Mouse (Mus musculus) right cerebral cortex, adult 18-20 months (tissue): ENCODE measurements around the gene Nup62.
A peak's percentile ranks its signal among the peaks of the same experiment; 100 is the strongest.

Source experiments
- DNase-seq: peaks from one replicate; pipeline ENCODE4 v3.0.0; 2022; ENCODE audit warnings: mixed read lengths

Nup62 gene

DNA sequence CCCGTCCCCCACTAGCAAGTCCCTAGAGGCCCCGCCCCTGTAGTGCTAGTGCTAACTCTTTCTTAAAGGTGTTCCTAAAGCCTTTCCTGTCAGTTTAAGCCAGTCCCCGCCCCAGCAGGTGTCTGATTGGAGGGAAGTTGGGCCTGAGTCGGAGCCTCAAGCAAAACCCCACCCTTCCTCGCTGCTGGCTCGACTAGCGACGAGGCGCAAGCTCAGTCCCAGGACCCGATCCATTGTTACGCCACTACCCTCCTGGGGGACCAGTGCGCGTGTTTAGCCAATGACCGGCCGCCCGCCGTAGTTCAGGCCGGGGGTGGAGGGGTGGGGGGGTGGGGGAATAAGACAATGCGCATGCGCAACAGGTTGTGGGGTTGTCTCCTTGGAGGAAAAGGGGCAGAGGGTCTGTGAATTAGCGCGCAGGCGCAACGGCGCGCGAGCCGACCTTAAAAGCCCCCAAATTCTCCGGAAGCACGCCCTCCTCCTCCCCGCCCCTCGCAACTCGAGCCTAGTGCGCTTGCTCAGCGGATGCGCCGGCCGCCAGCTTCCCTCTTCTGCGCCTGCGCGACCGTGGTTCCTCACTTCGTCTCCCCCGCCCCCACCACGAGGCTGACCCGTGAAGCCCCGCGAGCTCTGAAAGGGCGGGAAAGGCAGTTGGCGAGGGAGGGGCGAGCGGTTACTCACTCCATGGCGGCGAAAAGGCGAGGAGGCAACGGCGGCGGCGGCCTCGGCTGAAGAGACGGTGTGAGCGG lies at the start of gene Nup62, which contains the start of gene Il4i1:
Gene Nup62 (plus strand): TSS at position 368 of the 749 bp plus-strand sequence.
Gene Il4i1 (plus strand): TSS at position 667 of the 749 bp plus-strand sequence.
- peak; percentile 98 for DNase-seq

DNA sequence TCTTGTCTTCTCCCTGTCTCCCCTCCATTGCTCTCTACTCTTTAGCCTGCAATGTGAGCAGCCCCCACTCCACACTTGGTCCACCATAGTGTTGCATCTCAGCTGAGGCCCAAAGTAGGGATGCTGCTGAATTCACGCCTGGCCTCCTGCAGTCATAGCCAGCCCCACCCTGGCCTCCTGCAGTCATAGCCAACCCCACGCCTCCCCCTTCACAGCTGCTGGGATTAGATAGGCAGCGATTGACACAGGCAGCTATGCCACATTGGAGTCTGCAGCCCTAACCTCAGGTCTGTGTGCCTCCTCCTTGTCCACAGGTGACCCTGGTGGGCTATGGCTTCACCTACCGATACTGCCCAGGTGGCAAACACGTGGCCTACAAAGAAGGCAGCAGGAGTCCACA lies 47.8 kb upstream of the Nup62 start:
- no peak for DNase-seq

DNA sequence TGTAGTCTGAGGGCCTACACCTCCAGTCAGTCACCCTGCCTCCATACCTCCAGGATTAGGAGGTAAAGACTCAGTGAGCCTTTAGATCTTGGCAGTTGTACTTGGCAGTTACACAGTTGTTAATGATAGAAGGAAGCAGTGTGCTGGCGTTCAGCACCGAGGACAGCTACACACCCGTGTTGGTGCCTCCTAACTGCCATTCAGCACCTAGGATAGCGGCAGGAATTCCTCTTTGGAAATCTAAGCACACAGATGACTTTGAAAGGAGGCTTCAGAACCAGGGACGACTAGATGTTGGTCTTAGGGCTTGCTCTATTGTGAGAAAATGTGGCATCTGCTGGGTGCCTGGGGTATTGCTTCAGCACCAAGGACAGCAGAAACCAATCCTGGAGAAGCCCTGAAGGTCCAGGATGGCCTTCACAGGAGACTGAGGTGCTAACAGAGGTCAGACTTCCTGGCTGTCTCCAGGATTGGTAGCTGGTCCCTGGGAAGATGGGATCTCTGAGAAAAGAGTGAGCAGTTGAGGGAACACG lies 45.8 kb upstream of the Nup62 start:
- no peak for DNase-seq

DNA sequence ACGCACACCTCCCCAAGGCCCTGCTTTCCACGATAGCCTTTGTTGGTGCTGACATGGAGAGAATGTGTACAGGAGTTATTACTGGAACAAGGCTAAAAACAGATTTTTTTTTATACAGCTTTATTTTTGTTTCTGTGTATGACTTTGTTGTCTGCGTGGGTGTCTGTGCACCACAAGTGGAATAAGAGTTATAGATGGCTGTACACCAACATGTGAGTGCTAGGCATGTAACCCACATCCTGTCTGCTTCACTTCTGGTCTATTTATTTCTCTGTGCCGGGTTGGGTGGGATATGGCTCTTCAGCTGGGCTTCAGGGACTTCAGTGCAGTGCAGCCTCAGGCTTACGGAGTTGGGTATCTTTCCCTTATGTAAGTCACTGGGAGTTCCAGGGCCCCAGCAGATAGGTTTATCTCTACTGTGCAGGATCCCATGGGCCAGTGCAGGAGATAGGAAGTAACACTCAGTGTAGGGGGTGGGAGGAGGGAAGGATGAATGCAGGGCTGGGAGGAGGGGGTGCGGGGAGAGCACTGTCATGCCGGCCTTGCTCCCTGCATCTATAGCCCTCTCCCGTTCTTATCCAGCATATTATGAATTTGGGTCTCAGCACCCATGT lies 43.2 kb upstream of the Nup62 start:
- DNase-seq: no peak

DNA sequence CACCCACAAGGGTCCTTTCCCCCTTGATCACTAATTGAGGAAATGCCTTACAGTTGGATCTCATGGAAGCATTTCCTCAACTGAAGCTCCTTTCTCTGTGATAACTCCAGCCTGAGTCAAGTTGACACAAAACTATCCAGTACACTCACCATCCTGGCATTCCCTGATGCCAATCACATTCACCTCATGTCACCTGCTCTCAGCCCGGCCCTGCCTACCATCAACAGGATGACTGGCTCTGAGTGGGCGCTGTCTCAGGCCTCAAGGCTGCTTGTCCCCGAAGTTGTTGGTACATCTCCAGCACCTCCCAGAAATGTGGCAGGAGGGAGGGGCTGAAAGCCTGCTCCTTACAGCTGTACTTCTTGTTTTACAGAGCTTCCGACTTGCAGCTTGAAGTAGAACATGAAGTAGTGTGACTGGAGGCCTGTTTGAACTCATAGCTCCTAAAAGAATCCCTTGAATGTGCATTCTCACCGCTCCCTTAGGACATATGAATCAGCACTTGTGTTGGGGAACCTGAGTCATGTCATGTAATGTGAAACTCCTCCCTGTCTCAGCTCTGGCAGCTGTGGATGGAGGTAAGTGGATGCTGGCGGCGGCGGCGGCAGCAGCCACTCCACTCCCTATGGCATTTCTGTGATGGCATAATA lies 38.9 kb upstream of the Nup62 start:
- no peak for DNase-seq

DNA sequence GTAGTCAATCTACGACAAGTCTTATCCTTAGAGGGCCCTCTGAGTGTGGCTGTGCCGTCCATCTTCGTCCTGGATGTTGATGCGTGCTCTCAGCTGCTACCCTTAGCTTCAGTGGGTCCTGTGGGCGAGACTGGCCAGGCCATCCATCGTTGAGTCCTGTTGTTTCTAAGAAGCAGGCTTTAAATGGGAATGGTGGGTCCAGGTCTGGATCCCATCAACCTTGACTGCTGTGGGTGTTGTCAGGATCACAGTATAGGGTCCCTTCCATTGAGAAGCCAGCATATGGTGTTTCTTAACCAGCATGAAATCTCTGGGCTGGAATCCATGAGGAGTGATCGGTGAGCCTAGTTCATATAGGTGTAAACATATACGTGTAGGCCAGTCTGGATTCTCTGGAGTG lies 35.8 kb upstream of the Nup62 start:
- no peak for DNase-seq

DNA sequence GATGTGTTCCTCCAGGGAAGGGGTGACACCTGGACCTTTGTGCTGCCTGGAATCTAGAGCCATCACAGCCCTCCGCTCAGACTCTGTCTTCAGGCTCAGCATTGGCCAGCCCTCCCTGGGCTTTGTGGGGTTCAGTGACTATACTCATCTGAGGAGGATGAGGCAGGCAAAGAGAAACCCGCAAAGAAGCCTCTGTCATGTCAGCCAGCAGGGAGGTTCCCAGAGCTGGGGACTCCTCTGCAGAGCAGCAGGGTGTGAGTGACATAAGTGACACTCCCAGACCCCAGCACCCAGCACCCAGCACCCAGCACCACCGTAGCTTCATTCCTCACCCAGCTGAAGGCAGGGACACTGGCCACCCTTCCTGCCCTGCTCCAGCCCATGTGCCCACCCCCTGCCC lies 26.4 kb upstream of the Nup62 start:
- no peak for DNase-seq

DNA sequence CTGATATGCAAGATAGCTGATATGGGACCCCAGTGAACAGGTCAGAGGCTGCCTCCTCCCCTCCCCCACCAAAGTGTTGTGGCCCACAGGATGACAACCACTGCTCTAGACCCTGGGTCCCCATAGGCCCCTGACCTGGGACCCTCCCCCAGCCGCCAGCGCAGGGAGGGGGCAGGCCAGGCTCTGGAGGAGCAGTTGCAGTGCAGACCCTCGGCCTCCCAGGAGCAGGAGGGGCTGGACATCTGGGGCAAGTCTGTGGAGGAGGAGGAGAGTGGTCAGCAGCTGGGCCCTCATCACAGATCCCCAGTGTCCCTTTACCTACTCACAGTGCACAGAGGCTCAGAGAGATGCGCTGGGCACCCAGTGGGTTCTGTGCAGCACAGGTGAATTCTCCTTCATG lies 25.8 kb upstream of the Nup62 start:
- no peak for DNase-seq

DNA sequence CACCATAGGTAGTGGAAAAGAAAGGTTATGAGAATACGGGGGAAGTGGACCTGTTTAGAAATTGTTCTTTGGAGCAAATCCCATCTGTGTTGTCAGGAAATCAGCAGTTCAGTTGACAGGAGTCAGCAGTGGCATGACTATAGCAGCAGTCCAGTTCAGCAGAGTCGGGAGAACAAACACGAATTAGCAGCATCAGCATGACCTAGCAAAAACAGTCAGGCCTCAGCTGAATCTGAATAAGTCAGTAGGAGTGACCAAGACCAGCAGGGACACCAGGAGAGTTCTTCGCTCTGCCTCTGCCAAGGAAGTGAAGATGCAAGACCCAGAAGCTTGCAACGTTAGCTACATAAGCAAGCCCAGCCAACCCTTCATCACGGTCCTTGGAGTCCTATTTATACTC lies 23.1 kb upstream of the Nup62 start:
- no peak for DNase-seq

DNA sequence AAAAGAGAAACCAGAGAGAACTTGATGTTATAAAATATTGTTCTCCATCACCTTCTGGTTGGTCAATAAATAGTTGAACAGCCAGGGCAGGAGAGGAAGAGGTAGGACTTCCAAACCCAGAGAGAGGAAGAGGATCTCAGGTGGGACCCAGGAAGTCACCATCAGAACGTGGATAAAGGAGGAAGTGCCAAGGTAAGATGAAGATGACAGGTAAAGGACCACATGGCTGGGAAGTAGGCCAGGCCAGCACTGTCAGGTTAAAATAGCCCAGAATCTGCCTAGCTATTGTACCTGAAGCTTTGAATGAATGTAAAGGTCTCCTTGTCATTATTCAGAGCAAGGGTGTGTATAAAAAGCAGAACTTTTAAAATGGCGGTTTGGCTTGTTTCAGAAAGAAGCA lies 7.0 kb upstream of the Nup62 start:
- DNase-seq: no peak

DNA sequence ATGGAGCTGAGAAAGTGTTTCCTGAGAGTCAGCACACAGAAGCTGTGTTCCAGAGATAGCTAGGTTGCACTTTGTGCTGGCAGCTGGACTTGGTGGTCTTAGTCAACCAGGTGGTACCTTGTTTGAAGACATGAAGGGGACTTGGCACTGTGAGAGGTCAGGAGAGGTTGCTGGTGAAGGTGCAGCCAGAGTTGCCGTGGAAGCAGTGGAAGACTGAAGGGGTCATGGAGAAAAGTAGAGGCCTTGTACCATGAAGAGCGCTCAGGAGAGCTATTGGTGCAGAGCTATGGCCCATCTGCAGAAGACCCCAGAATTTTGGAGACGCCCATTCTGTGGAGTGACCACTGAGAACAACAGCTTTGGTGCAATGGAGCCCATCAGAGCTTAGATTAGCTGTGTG lies 6.4 kb upstream of the Nup62 start:
- DNase-seq: no peak

DNA sequence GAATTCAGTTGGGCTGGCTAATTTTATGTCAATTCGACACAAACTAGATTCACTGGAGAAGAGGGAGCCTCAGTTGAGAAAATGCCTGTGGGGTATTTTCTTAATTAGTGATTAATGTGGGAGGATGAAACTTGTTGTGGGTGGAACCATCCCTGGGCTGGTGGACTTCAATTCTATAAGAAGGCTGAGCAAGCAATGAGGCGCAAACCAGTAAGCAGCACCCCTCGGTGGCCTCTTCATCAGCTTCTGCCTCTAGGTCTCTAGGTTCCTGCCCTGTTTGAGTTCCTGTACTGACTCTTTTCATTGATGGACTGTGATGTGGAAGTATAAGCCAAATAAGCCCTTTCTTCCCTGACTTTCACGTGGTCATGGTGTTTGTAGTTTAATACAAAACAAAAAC lies 5.5 kb upstream of the Nup62 start:
- DNase-seq: no peak

DNA sequence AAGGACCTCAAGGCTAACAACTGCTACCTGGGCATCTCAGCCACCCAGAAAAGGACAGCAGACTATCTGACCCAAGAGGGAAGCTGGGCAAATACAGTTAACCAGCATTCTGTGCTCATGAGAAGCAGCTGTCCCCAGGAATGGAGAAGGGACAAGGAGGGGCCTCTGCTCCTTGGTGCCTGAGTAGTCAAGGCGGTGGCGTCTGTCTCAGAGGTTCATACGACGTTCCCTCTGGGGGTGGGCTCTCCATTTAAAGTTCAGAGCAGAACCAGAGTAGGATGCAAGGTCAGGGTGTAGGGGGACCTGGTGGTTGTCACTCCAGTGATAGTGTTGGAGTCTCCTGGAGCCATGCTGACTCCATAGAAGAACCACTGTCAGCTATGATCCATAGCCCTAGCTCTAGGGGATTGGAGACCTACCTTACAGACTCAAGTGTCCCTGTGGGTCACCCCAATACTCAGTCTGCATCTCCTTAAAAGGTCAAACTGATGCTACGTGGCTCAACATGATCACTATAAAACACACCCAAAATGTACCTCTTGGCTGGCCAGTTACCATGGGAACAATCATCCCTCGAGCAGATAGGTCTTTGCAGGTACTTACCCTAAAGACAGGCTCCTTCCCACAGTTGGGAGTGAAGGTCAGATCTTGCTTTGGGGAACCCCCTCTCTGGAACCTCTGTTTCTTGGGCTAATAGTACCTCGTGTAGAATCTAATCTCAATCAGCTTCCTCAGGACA lies 4.9 kb upstream of the Nup62 start:
- DNase-seq: no peak

DNA sequence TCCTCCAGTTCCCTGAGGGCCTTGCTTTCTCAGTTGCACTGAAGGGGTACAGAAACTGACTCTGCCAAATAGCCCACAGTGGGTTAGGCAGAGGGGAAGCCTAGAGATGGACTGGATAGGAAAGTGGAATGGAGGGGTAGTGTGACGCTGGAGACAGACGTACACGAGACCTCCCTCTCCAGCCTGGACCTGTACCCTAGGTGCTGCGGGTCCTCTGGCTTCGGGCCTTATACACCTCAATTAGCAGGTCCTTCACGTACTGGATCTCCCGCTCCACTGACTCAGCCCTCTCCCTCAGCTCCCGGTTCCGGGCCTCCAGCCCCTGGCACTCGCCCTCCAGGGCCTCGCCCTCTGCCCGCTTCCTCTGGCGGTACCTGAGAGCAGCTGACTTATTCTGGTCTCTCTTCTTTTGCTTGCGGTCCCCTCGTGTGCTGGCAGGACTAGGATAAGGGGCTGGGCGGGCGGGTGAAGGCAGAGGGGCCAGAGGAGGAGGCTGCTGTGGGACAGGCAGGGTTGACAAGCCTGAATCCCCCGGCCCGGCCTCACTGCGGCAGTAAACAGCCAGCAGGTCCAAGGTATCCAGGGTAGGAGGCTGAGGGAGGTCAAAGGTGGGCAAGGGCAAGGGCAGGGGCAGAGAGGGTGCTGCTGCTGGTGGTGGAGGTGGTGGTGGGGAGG lies 3.1 kb upstream of the Nup62 start:
- DNase-seq: no peak

DNA sequence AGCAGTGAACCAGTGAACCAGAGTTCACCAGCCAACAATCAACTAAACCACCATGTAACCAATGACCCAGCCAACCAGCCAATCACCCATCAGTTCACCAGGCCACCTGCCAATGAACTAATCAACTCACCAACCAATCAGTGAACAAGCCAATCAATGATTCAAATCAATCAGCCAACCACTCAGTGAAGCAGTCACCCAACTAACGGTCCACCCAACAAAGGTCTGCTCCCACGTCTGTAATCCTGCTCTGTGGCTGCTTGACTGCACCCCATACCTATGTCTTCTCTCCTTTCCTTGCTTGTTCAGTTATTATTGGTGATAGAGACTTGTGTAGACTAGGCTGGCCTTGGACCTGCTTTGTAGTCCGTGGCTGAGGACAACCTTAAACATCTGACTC lies 1.9 kb upstream of the Nup62 start:
- DNase-seq: no peak

DNA sequence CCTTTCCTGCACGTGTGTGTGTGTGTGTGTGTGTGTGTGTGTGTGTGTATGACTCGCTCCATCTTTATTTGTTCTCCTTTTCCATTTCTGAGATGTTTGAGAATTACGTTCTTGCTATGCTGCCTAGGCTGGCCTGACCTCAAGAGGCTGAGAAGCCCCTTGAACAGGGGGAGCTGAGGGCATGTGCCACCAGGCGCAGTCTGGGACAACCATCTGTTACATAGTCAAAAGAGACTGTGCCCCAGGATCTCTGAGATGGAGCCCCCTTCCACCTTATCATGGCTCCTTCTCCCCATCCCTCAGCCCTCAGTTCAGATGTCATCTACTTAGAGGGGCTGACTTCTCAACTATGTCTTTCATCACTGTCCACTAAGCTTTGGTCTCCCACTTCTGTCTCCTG lies 1.5 kb upstream of the Nup62 start:
- DNase-seq: no peak

DNA sequence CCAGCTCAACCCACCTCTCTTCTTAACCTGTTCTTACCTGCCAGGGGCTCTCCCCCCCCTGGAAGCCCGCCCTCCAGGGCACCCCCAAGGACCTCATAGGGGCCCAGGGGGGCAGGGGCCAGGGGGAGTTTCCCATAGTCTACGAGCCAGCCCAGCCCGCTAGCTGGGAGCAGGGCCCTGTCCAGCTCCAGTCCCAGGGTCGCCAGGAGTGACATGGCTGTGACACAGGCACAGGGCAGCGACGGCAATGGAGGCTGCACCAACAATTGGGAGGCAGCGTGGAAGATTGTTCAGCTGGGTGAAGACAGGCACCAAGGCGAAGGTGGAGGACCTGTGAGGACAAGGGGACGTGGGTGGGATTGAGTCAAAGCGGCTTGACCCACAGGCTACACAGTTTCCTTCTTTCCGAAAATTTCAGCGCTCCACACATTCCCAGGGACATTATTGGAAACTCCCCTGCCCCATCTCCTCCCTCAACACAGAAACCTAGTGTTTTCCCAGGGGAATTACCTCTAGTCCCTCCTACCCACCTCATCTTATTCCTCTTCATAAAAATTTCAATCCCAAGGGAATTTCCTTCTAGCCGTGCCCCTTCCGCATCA lies 835 bp upstream of the Nup62 start:
- DNase-seq: no peak

DNA sequence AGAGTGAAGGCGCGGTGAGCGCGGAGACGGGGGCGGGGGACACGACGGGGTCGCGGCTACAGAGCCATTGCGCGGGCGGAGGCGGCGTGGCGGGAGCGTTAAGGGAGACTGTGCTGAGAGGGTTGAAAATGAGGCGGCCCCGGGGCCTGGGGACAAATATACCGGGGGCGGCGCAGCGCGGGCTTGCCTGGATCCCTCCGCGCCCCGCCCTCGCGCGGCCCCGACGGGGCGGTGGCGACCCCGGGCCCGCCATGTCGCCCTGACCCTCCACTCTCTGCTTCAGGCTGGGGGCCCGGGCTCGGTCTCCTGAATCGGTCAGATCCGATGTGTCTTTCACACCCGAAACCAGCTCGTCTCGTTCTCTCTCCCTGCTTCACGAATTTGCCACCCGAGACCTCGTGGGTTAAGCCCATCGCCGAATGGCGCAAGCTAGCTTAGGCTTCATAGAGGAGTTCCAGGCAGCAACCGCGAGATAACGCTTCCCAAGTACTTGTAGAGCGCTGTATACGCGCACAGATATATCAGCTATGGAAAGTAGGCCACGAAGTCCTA lies 658 bp downstream of the Nup62 start, which contains the start of gene Atf5:
Gene Atf5 (minus strand): TSS at position 189 of the 552 bp plus-strand sequence.
- DNase-seq: no peak

DNA sequence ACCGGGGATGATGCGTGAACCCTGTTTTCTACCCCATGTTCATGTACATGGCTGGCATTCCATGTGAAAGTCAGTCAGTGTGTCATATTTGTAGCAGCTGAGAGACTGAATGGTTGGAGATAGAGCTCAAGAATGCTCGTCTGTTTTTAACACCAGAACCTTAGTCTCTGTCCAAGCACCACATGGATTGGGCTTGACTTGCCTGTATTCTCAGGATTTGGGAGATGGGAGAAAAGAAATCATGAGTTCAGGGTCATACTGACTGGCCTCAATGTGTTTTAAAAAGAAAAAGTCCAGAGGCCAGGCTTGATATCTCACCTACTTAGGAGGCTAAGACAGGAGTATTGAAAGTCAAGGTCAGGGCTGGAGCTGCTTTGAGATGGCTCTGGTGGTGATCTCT lies 1.6 kb downstream of the Nup62 start:
- no peak for DNase-seq

DNA sequence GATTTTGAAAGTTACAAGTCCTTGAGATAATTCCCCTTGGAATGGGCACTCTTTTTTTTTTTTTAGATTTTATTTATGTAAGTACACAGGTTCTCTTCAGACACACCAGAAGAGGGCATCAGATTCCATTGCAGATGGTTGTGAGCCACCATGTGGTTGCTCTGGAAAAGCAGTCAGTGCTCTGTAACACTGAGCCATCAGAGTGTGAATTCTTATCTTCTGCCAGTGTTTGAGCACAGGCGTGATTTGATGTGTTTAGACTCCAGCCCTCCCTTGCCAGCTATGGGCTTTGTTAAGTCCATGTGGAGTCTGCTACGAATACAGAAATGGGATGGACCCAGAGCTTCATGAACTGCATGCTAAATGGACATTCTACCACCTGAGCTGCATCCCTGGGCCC lies 2.3 kb downstream of the Nup62 start:
- no peak for DNase-seq

DNA sequence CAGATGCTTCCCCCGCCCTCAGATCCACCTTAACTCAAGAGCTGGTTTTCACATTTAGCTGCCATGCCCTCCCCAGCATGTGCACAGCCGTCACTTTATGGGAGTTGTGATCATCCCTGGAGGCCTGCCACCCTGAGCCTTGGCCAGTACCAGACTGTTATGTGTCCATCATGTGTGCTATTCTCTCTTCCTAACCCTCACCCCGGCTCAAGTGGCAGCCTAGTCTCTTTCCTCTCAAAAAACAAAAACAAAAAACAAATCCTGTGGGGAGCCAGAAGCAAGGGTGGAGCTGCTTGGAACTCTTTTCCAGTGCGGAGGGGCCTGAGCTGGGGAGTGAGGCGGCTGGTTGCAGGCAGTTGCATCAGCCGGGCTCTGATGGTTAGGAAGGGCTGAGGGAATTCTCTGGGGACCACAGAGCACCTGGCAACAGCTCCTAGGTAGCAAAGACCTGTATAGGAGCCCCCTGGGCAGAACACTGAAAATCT lies 2.9 kb downstream of the Nup62 start:
- no peak for DNase-seq

DNA sequence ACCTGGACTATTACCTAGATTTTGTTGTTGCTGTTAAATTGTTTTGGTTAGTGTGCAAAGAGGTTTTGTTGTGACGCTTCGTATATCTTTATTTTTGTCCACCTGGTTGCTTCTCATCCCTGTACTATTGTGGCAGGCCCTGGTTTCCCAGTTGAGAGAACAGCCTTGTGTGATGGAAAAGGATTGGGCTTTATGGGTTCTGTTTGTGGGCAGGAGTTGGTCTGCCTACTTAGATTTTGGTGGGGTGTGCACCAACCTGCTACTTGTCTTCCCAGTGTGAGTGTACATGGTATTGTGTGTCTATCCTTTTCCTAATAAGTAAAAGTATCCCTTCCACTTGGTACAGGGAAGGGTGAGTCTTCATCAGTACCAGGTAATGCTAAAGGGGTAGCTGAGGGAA lies 3.5 kb downstream of the Nup62 start:
- no peak for DNase-seq
